Mouse (Mus musculus) spleen, adult 18-20 months (tissue): ENCODE data around the gene Apod.
"Not testable (repeated sequence)": the region's sequence is repeated elsewhere in the genome, so short reads cannot be mapped to it uniquely, and the experiment has no call there.

ENCODE experiments used
- DNase-seq, 2 experiments: peaks; one replicate each; pipeline ENCODE4 v3.0.0; 2022; ENCODE audit warnings: mixed read lengths in 2 of 2

The Apod gene

DNA sequence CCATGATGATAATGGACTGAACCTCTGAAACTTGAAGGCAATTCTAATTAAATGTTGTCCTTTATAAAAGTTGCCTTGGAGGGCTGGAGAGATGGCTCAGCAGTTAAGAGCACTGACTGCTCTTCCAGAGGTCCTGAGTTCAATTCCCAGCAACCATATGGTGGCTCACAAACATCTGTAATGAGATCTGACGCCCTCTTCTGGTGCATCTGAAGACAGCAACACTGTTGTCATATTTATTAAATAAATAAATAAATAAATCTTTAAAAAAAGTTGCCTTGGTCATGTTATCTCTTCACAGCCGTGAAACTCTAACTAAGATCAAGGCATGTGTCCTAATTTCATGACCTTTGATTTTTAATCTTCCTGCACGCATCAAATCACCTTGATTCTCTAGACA is 5.1 kb upstream of the Apod start:
- DNase-seq, result not testable (repeated sequence)

DNA sequence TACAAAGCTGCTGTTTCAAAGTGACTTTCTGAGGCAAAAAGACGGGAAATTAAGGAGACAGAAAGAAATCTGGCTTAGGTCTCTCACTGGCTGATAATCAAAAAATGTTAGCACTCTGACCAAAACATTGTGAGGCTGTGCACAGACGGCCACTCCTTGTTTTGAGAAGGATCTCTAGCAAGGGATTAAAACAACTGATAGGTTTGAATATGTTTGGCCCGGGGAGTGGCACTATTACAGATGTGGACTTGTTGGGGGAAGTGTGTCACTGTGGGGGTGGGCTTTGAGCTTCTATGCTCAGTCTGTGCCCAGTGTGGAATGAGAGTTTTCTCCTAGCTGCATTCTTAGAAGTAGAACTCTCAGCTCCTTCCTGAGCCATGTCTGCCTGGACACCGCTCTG is 4.7 kb upstream of the Apod start:
- no peak for DNase-seq

DNA sequence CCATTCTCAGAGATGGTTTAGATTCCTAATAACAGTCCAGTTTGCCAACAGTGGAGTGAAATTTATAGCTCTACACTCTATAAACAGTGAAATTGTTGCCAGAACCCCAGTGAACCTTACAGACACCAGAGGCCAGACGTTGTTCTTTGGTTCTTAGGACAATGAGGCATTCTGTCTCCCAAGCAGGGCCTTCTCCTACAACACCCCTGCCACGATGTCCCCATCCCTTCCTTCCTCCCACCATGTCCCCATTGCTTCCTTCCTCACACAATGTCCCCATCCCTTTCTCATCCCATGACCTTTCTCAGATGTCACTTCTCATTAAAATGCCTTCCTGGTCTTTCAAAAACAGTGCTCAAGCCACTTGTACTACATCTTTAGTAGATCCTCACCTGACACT is 3.8 kb upstream of the Apod start:
- no peak for DNase-seq

DNA sequence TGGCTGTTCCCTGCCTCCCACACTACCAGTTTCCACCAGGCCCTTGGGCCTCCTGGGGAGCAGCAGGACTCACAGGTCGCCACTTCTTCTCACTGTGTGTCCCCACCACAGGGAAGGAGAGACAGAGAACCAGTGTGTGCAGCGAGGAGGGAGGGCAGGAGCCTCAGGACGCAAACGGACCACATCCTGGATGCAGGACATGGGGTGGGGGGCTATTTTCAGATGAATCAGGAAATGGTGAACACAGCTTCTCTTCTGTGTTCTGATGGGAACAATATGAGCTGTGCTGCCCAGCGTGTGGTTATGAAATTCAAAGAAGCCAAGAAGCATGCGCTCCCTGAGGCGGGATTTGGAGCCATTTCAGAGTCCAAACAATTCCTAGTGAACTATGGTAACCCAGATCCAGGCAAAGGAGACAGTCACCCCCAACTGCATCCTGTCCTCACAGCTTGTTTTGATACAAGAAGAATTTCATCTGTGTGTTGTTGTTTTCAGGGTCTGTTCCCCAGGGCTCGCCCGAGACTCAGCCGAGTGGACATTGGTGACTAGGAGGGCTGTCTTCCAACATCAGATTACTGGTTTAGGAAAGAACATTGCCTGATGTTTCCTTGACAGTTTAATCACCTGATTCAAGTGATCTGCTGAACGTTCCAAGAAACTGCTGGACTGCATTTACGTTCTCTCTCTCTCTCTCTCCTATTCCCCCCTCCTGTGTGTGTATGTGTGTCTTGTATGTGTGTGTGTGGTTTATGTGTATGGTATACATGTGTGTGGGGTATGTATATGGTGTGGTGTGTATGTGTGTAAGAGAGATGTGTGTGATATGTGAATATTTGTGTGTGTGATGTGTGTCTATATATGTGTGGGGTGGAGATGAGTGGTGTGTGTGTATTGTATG is 1.9 kb upstream of the Apod start:
- not testable (repeated sequence) for DNase-seq

DNA sequence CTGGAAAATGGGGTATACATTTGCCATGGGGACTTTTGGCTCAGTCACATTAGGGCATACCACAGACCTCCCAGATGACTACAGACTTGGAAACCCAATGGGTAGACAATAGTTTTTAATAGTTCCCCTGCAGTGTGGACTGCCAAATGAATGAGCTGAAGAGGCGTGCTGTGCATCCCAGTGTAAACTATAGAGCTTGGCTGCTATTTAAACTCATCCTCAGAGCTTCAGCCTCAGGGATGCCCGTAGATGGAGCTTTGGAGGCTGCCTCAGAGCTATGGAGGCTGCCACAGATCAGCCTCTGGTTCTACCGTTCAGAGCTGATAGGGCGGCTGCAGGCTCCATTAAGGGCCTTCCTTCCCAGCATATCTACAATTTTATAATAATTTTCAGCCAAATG is 686 bp upstream of the Apod start:
- DNase-seq, result no peak

DNA sequence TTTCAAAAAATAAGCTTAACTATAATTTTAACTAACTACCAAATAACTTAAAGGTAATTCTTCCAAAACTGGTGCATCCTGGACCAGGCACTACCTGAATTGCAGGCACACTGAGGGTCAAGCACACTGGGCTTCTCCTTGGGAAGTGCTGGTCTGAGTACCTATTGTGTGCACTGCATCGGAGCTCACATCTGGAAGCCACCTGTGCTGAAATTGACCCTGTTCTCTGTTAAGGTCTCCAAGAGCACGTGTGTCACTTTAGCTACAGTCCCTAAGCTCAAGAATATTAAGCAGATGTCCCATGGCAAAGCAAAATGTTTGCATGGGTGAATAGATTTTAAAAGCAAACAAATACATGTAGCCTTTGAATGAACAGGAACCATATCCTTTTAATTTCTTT is 997 bp downstream of the Apod start:
- DNase-seq, result no peak

DNA sequence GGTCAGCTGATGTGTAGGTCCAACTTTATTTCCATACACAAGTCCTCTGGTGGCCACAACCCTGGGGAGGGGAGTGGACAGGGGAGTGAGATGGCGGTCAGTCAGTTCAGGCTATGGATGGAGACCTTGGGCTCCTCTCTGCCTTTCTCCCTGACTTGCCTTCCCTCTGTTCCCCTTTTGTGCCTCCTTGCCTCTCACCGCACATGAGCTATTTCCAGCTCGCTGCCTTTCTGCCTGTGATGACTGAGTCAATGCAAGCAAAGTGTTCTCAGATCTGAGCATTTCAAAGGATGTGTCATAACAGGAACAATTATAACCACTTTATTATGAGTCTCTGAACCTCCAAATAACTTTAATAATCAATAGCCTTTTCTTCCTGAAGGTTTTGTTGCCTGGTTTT is 2.3 kb downstream of the Apod start:
- DNase-seq, result no peak

DNA sequence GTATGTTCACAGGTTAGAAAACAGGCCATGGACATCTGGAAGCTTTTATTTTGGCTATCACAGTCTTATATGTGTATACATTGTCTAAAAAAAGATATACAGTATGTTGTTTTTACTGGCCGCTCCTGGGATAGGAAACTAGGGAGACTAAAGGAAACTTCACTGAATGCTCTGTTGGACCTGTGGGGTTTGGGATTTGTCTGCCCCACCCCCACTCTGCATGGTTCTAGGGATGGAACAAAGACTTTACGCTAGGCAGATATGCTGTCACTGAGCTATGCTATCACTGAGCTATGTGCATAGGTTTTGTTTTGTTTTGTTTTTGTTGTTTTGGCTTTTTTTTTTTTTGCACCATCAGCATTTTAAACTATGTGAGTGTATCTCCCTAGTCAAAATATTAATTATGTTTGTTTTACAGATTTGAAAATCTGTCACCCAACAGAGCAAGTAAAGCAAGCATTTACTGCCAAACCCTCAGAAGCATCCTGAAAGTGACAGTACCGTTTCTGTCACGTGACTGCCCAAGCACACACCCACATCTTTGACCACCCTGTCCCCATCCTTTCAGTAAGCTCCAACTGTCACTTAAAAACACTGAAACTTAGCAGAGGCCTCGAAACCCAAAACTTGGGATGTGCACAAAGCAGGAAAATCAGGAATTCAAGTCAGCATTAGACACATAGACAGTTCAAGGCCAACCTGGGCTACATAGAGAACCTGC is 9.2 kb downstream of the Apod start:
- DNase-seq, result no peak

DNA sequence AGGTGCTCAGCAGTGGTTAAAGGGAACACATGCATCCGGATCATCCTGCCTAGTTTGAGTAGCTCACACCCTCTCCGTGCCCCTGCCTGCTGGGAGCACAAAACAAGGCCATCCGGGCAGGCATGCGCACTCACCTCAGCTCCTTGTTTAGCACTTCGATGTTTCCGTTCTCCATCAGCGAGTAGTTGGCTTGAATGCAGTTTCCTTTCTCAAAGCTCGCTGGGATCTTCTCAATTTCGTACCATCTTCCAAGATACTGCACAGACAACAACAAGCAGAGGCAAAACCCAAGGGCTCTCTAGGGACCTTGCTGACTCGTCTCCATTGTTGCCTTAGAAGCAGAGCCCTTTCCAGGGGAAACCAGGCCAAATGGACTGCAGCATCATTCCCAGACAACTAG is 11.3 kb downstream of the Apod start:
- no peak for DNase-seq

DNA sequence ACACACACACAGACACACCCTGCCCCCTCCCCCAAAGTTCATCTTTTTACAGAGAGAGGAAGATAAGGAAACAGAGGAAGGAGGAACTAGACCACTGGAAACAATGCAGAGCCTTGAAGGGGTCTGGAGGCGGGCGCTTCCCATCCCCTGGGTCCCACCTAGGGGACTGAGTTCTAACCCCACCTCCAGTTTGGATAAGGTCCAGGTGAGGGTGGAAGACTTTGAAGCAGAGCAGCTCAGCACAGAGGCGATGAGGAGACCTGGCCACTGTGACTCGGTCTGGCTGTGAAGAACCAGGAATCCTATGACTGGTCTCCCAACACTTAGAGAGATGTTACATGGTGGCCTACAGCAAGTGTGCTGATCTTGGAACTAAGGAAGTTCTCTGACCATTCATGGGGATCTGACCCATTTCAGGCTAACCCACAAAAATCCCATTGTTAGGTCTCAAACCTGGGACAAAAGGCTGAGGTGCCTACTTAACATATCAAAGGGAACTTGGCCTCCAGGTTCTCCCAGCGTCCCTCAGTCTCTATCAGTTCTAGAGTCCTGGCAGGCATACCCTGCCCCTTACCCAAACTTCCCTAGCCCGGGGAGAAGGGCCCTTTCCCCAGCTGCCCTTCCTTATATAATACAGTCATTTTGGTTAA is 13.6 kb downstream of the Apod start:
- DNase-seq, result no peak

DNA sequence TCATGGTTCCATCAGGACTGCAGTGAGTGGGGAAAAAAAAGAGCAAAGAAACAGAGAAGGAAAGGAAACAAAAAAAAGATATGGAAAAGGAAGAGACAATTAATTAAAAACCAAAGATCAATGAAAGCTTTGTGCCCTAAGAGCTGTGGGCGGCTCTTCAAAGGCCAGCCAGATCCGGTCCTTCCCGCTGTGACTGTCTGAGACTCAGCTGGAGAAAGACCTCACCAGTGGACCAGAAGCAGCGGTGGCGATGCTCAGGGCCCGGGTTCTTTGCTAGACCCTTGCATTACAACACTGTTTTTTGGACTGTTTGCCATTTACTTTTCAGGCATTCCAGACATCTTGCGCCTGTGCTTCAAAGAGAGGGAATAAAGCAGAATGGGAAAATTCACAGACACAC is 14.1 kb downstream of the Apod start:
- no peak for DNase-seq

DNA sequence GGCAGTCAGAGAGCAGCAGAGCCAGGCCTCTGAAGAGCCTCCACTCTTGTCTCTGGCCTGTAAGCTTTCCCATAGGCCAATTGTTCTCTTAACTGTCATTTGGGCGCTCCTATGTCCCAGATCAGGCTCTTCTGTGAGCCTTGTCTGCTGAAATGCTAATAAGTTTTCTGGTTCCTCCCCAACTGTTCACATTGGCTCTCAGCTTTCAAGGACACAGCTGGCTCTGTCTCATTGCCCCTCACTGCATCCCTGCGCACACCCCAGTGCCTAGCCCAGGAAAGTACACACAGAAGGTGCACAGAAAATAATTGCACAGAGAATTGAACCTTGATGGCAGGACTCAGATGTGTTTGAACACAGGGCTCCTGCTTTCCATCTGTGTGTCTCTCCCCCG is 14.7 kb downstream of the Apod start:
- DNase-seq, result no peak

DNA sequence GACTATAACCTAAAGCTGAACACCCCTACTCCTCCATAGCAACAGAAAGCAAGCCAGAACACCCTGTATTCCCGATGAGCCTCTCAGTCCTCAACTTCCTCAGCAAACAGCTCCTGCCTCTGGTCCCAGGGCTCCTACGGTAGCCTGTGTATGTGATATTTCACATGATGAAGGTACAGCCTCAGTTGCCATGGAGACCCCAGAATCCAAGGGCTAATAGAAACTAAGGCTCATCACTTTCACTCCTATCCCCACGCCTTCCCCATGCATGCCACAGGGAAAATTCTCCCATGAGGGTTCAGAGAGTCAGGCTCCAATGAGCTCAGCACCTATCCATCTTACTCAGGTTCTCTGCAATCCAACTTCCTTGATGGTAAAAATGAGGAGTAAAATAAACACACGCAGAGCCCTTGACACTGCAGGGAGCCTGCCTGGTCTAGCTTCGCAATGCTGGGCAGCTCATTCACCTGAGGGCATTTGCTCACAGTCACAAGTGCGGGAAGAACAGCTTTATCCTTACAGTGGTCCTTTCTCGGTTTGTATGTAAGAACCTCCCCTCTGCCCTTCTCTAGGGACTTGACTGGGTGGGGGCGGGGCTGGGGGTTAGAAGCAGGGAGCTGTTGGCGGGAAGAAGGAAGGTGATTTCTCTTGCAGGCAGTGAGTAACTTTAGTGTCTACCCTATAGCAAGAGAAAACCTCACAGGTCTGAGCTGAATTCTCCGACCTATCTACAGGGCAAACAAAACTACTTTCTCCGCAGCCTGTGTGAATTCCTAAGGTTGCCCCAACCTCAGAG is 15.2 kb downstream of the Apod start:
- no peak for DNase-seq

DNA sequence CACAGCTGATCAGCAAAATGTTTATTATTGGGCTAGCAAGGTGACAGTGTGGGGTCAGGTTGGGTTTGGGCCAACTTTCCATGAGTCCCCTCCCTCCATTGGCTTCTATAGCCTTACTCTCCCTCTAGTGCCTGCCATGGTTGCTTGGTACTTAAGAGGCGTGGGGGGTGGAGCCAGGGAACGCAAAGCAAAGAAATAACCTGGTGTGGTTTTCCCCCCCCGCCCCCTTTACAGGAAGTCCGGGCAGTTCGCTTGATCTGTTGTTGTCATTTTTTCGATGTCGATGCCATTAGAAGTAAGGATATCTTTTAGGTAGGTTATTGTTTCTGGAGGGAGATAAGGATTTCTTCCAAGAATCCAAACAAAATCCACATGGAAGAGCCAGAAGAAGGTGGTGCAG is 17.5 kb downstream of the Apod start:
- no peak for DNase-seq

DNA sequence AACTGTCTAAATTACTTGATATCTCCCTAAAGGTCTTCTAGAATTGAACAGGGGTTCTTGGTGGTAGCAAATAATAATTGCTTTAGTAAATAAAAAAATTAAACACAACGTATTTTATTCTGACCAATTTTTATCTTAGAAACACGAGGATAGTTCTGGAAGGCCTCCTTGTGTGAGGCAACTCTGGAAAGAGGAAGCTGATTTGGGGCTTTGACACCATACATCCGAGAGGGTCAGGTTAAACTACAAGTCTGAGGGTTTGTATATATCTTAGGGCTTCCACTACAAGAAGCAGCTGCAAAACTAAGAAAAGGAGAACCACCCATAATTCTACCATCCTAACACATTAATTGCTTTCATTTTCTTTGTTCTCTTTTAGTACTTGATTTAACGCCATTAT is 20.8 kb downstream of the Apod start:
- no peak for DNase-seq

DNA sequence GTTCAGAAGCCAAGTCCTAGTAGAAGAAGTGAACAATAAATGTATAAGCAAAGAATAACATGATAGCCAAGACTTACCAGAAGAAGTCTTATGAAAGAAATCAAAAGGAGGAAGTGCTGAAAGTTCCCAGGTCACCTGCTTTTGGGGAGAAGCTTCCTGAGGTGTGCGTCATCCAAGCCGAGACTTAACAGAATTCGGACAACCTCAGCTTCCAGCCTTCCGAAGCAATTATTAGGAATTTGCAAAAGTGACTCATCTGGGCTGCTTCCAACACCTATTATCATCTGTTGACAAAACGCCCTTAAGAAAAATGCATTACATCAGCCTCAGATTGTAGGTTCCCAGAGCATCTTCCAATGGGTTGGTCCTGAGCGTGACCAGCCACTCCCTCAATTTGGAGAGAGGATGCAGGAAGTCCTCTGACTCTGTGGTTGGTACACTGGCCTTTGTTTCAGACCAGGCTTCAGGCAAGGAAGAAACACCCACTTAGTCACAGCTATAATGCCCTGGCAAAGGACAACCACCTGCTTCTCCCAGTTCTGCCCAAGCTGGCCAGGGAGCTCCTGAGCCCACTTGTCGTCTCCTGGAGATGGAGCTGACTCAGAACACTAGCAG is 23.8 kb downstream of the Apod start:
- DNase-seq, result no peak

DNA sequence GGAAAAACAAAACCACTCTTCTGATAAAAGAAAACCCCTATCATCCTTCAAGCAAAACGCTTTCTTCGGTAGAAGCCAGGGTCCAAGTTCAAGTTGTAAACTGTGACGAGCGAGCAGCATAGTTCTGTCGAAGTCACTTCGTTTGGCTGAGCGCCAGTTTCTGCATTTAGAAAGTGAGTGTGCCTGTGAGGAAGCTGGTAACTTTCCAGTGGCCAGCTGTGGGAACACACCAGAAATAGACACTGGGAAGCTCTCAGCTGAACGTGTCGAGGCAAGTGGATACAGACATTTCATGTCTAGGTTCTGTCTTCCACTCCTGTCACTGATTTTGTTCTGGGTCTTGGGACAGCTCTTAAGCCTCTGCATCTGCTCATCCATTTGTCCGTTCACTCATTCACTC is 24.3 kb downstream of the Apod start:
- peak; percentile 22 to 43 for DNase-seq

DNA sequence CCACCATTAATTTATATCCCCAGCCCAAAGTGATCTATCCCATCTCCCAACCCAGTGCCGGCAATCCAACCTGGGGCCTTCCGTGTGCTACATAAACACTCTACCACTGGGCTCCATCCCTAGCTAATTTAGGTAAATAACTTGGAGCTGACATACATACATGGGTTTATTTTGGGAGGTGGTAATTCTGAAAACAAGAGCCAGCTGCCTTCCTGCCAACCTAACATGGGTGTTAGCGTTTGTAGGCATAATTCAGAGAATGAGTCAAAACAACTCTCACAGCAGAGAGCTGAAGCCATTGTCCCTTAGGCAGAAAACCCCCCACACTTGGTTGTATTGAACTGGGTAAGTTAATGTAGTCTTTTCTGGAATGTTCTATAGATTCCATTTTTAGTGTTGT is 26.9 kb downstream of the Apod start:
- no peak for DNase-seq

DNA sequence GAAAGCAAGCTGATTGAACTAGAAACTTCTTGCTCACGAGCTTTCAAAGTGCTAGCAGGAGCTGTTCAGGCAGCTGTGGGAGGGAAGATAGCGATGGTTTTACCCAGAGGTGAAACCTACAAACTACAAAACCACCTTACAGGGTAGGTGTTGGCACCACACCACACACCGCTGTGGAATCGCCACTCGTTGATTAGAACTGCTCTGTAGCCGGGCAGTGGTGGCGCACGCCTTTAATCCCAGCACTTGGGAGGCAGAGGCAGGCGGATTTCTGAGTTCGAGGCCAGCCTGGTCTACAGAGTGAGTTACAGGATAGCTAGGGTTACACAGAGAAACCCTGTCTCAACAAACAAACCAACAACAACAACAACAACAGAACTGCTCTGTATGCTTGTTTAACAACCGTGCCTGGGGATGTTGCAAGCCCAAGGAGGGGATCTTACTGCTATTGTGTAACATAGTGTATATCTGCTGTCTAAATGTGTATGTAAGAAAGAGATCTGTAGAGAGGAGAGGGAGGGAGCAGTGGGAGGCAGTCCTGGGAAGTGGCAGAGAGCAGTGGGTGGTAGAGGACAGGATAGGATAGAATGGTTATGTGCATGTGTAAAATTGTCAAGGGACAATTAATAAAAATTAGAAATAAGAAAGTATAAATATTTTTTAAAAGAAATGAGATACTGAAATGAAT is 27.7 kb downstream of the Apod start:
- no peak for DNase-seq

DNA sequence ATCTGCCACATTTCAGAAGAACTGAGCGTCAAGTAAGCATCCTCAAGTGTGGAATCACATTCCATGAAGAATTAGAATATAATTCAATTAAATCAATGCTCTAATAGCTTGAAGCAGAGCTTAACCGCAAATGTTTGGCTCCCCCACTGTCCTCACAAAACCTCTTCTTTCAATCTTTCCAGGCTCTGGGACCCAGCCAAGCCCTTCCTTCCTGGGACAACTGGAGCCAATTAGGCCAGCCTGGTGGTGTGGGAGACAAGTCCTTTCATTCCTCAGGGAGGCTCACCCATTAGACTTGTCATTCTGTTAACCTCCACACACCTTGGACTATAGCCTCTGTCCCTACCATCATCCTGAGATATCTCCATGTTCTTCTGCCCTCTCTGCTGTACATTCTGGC is 32.6 kb downstream of the Apod start:
- no peak for DNase-seq

DNA sequence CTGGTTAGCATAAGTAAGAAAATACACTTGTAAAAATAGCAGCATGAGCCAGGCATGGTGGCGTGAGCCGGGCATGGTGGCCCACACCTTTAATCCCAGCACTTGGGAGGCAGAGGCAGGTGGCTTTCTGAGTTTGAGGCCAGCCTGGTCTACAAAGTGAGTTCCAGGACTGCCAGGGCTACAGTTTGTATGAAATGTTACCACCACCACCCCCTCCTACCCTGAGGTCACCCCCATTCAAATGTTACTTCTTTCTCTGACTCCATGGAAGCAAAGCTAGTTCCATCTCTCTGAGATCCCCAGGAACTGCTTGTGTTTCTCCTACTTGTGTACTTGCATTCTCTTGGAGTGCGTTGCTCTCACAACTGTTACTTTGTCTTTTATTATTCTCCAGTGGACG is 34.4 kb downstream of the Apod start:
- DNase-seq, result no peak

DNA sequence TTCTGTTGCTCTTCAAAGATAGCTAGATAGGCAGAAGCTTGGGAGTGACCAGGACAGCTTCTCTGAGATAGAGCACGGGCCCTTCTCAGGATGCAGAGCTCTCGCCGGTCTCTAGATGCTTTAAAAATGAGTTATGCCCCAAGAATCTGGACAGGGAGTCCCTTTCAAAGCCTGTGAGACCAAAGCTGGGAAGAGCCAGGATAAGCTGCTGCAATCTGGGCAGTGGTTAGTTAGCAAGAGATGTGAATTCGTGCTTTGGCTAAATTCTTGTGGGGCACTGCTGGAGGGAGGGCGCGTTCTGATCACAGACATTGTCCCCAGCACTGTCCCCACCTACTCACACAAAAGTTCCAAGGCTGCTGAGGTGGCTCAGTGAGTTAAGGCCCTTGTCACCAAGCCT is 36.0 kb downstream of the Apod start:
- no peak for DNase-seq
